Mouse (Mus musculus): ENCODE measurements around the gene Fat1. TPM values are rescaled to one million over a fixed set of nuclear protein-coding genes. Genes with fewer than 3 reads are reported as not detected.
"Not testable (repeated sequence)": the region's sequence is repeated elsewhere in the genome, so short reads cannot be mapped to it uniquely, and the experiment has no call there.

Fat1 gene
- polyA plus RNA-seq, 1 experiment from 2014 or later: 8.7 TPM

DNA sequence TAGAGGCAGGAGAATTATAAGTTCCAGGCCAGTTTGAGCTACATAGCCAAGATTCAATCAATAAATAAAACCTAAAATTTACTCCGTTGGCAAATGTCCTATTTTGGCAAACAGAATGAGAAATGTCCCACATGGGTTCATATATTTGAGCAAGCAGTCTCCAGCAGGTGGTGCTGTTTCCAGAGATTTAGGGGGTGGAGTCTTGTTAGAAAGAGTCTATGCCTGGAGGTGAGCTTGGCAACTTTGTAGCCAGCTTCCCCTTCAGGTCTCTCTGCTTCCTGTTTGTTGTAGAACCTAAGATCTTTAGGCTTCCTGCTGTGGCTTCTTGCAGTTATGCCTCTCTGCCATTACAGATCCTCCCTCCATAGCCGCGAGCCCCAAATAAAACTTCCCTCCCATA lies 120.3 kb downstream of the Fat1 start:
- 95% methylated on average over 3 of the region's 3 CpGs for WGBS
- no peak for ATAC-seq (replicated peaks)
- no peaks in the 10 kb centered on the region for H3K4me1 ChIP-seq
- no peak overlapping the region for H3K4me2 ChIP-seq (replicated peaks)
- H3K9me3 ChIP-seq: no peaks in the 10 kb centered on the region
- no peak overlapping the region for H3K27ac ChIP-seq (replicated peaks)
- H3K36me3 ChIP-seq: peaks cover 15% of the 10 kb centered on the region
- H3K27me3 ChIP-seq: no peaks in the 10 kb centered on the region
- no peak overlapping the region for H3K9ac ChIP-seq (replicated peaks)
- H3K4me3 ChIP-seq: no peak overlapping the region

DNA sequence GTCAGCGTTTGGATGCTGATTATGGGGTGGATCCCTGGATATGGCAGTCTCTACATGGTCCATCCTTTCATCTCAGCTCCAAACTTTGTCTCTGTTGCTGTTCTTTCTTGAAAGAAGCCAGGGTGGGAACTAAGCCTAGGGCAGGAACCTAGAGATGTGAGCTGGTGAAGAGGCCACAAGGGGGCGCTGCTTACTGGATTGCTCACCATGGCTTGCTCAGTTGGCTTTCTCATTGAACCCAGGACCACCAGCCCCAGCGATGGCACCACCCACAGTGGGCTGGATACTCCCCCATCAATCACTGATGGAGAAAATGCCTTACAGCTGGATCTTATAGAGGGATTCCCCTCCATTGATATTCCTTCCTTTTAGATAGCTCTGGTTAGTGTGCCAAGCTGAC lies 121.6 kb downstream of the Fat1 start:
- ATAC-seq (replicated peaks): no peak
- H3K27me3 ChIP-seq: no peaks in the 10 kb centered on the region
- H3K36me3 ChIP-seq: peaks cover 5% of the 10 kb centered on the region; the same call in 1 of the 2 replicates
- H3K4me3 ChIP-seq: no peak overlapping the region
- no peak overlapping the region for H3K4me2 ChIP-seq (replicated peaks)
- no peak overlapping the region for H3K27ac ChIP-seq (replicated peaks)
- H3K9me3 ChIP-seq: no peaks in the 10 kb centered on the region
- no peaks in the 10 kb centered on the region for H3K4me1 ChIP-seq
- 43% methylated on average over 3 of the region's 3 CpGs for WGBS
- H3K9ac ChIP-seq (replicated peaks): no peak overlapping the region

DNA sequence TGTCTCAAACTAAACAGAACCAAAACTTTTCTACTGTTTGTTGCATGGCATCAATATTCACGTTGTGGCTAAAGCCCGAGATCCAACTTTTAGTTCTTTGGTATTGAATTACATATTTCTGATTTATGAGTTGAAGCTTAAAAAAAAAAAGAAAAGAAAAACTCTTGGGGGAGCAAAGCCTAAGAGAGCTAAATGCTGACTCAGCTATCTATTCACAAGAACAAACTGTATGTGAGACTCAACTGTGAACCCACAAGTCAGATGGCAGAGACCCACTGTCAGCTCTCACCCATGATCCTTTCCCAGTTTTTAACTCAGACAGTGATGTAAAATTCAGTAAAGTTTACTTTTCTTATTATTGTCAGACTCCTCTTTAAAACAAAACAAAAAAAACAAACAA lies 124.8 kb downstream of the Fat1 start:
- ATAC-seq (replicated peaks): no peak
- no peaks in the 10 kb centered on the region for H3K4me1 ChIP-seq
- no peaks in the 10 kb centered on the region for H3K36me3 ChIP-seq
- no peaks in the 10 kb centered on the region for H3K27me3 ChIP-seq
- H3K27ac ChIP-seq (replicated peaks): no peak overlapping the region
- WGBS: 89% methylated on average over 2 of the region's 2 CpGs
- no peak overlapping the region for H3K4me3 ChIP-seq
- H3K4me2 ChIP-seq (replicated peaks): no peak overlapping the region
- no peaks in the 10 kb centered on the region for H3K9me3 ChIP-seq
- no peak overlapping the region for H3K9ac ChIP-seq (replicated peaks)

DNA sequence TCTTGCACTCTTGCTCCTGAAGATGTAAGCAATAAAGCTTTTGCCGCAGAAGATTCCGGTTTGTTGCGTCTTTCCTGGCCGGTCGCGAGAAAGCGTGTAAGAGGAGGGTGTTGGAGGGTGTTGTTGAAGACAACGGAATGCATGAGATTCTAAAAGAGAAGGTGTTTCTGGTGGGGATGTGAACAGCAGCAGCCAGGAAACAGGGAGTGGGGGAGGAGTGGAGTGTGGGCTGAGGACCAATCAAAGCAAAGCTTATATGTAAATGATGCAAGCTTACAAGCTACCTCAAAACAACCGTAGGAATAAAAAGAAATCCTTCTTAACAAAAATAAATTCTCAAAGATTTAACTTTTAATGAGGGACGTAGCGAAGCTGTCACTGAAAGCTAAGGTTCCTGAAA lies 127.1 kb downstream of the Fat1 start:
- 92% methylated on average over 11 of the region's 11 CpGs for WGBS
- no peak overlapping the region for H3K27ac ChIP-seq (replicated peaks)

DNA sequence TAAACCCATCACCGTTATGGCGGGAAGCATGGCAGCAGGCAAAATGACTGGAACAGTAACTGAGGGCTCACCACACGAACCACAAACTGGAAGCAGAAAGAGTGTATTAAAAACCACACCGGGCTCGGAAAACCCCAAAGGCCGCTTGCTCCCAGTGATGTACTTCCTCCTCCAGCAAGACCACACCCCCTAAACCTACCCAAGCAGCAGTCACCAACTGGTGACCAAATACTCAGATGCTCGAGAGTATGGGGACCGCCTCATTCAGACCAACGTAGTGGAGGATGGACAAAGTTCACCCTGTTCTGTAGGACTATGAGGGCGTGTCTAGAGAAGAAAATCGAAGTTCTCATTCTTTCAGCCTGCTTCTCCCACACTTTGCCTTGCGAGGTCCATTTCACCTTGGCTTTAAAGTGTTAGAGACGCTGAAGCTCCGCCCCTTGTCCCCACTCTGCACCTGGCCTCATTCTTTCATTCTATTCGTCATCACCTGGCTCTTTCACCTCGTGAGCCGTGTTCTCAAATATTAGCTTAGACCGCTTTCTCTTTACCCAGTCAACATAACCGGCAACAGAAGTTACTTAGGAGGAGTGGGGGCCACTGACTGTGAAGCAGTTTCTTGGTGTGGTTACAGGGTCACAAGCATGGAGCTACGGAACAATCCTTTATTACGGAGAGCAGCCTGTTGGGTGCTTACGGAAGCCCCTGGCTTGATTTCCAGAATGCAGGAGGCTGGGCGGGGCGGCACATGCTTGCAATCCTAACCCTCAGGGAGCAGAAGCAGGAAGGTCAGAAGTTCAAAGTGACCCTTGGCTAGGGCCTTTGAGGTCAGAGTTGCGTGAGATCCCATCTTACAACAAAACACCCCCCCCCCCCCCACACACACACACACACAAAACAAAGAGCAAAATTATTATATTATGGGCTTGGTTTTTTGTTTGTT lies 128.0 kb downstream of the Fat1 start:
- no peak for ATAC-seq (replicated peaks)
- H3K36me3 ChIP-seq: no peaks in the 10 kb centered on the region
- no peak overlapping the region for H3K27ac ChIP-seq (replicated peaks)
- no peak overlapping the region for H3K4me3 ChIP-seq
- H3K27me3 ChIP-seq: no peaks in the 10 kb centered on the region
- no peak overlapping the region for H3K4me2 ChIP-seq (replicated peaks)
- H3K9me3 ChIP-seq: no peaks in the 10 kb centered on the region
- no peak overlapping the region for H3K9ac ChIP-seq (replicated peaks)
- 85% methylated on average over 25 of the region's 25 CpGs for whole genome bisulfite sequencing
- no peaks in the 10 kb centered on the region for H3K4me1 ChIP-seq

More for the DNA sequence above, 127.1 kb downstream of the Fat1 start:
- ATAC-seq (replicated peaks): no peak
- no peak overlapping the region for H3K4me2 ChIP-seq (replicated peaks)
- no peaks in the 10 kb centered on the region for H3K9me3 ChIP-seq
- H3K4me1 ChIP-seq: no peaks in the 10 kb centered on the region
- H3K4me3 ChIP-seq: no peak overlapping the region
- no peaks in the 10 kb centered on the region for H3K27me3 ChIP-seq
- H3K36me3 ChIP-seq: no peaks in the 10 kb centered on the region
- no peak overlapping the region for H3K9ac ChIP-seq (replicated peaks)

DNA sequence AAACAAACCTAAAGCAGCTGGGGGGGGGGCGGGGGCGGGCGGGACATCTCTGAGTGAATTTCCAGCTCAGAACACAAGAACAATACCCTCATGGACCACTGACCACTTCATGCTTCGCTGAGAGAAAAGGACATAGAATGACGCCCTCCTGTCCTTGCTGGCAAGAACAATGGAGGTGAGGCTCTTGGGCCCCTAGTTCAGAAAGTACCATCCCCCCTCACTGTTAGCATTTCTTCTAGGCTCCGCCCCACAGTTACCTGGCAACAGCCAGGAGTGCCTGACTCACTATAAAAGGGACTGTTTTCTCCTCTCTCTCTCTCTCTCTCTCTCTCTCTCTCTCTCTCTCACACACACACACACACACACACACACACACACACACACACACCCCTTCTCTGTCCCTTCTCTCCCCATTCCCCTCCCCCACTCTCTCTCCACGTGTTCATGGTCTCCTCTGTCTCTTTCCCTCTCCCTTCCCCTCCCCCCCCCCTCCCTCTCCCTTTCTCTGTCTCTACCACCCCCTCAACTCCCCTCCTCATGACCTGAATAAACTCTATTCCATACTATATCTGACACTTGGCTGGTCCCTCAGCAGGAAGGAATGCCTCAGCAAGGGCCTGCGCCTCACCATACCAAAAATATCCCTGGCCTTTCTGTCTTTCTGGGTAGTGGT lies 129.1 kb downstream of the Fat1 start:
- H3K27ac ChIP-seq (replicated peaks): no peak overlapping the region
- no peaks in the 10 kb centered on the region for H3K36me3 ChIP-seq
- H3K4me3 ChIP-seq: no peak overlapping the region
- no peak overlapping the region for H3K9ac ChIP-seq (replicated peaks)
- H3K4me2 ChIP-seq (replicated peaks): no peak overlapping the region
- peaks cover 4% of the 10 kb centered on the region for H3K4me1 ChIP-seq
- 11% methylated on average over 7 of the region's 8 CpGs for WGBS
- no peaks in the 10 kb centered on the region for H3K27me3 ChIP-seq
- ATAC-seq (replicated peaks): no peak
- no peaks in the 10 kb centered on the region for H3K9me3 ChIP-seq

DNA sequence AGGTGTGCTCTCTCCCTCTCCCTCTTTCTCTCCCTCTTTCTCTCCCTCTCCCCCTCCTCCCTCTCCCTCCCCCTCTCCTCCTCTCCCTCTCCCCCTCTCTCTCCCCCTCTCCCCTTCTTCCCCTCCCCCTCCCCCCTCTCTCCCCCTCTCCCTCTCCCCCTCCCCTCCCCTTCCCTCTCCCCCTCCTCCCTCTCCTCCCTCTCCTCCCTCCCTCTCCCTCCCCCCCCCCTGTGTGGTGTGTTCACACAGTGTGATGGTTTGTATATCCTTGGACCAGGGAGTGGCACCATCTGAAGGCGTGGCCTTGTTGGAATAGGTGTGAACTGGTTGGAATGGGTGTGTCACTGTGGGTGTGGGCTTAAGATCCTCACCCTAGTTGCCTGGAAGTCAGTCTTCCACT lies 130.1 kb downstream of the Fat1 start:
- not testable (repeated sequence) for H3K27me3 ChIP-seq; H3K36me3 ChIP-seq; H3K4me1 ChIP-seq; H3K9ac ChIP-seq (replicated peaks); H3K4me3 ChIP-seq; ATAC-seq (replicated peaks); H3K9me3 ChIP-seq; H3K27ac ChIP-seq (replicated peaks); H3K4me2 ChIP-seq (replicated peaks)
- 90% methylated on average over 1 of the region's 1 CpGs for WGBS

DNA sequence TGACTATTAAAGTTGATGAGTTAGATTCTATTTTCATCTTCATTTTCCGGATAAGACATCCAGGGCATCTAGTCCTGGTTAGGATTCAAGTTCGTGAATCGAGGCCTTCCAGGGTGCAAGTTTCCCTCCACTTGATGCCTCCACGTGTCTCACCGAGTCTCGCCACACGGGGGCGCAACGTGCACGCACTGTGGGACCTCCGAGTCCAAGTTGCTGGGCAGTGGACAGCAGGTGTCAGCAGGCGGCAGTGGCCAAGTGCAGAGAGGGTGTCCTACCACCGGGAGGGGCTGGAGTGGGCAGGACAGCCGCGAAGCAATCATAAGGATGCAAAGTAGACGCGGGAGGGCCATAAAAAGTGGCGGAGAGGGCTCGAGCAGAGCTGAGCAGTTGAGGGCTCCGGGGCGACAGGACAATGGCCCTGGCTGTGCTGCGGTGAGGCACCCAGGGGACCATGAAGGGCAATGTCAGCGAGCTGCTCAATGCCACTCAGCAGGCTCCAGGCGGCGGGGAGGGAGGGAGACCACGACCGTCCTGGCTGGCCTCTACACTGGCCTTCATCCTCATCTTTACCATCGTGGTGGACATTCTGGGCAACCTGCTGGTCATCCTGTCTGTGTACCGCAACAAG lies 133.6 kb downstream of the Fat1 start, which contains the start of gene Mtnr1a:
Gene Mtnr1a, plus strand, starts transcription at position 379 of the 628 bp plus-strand sequence.
- no peaks in the 10 kb centered on the region for H3K36me3 ChIP-seq

DNA sequence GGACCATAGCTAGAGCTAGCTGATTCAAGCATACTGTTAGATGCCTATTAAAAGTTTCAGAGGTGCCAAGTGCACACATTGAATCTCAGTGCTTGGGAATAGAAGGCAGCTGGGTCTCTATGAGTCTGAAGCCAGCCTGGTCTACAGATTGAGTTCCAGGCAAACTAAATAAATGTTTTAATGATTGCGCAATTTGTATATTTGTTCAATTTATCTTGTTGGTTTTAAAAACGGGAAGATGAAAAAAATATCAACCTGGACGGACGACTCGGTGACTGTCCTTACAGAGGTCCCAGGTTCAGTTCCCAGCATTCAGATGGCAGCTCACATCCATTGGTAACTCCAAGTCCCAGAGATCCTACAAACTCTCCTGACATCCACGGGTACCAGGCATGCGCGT lies 135.7 kb downstream of the Fat1 start:
- H3K4me2 ChIP-seq (replicated peaks): no peak overlapping the region
- no peak for ATAC-seq (replicated peaks)
- H3K27ac ChIP-seq (replicated peaks): no peak overlapping the region
- H3K4me1 ChIP-seq: peaks cover 4% of the 10 kb centered on the region
- H3K4me3 ChIP-seq: no peak overlapping the region
- H3K27me3 ChIP-seq: no peaks in the 10 kb centered on the region
- 92% methylated on average over 8 of the region's 8 CpGs for WGBS
- H3K36me3 ChIP-seq: no peaks in the 10 kb centered on the region
- H3K9me3 ChIP-seq: no peaks in the 10 kb centered on the region
- no peak overlapping the region for H3K9ac ChIP-seq (replicated peaks)

More for the DNA sequence above, 133.6 kb downstream of the Fat1 start, which contains the start of gene Mtnr1a:
- Histone ChIP-seq H3K4me3 (peak within 1 kb of the TSS; percentile 39), H3K27ac (replicated peaks) (no peak within 1 kb of the TSS), H3K4me1 (peaks cover 4% of the 10 kb centered on the region), H3K9ac (replicated peaks) (peak within 1 kb of the TSS; percentile 45), H3K4me2 (replicated peaks) (peak within 1 kb of the TSS; percentile 73), H3K9me3 (no peaks in the 10 kb centered on the region), H3K27me3 (no peaks in the 10 kb centered on the region)
- ATAC-seq (replicated peaks): peak; percentile 89
- WGBS: 5% methylated on average over 29 of the region's 29 CpGs

DNA sequence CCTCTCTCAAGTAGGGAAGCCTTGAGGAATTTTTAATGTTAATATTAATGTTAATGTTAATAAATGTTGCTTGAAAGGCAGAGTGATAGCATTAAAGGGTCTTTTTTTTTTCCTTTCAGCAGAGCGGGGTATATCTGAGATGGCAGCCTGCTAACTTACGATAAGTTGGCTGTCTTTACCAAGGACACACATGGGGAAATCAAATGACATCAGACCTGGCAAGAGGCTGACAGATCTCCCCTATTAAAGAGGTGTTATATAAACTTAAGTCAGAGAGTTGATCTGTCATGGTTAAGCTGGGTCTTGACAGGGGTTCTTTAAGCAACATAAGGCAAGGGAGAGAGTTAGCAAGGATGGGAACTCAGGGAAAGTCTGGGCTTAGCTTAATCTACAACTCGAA lies 145.6 kb downstream of the Fat1 start:
- Histone ChIP-seq H3K4me2 (replicated peaks) (no peak overlapping the region), H3K9ac (replicated peaks) (no peak overlapping the region), H3K36me3 (no peaks in the 10 kb centered on the region), H3K4me1 (no peaks in the 10 kb centered on the region), H3K27me3 (no peaks in the 10 kb centered on the region), H3K9me3 (no peaks in the 10 kb centered on the region), H3K4me3 (no peak overlapping the region), H3K27ac (replicated peaks) (no peak overlapping the region)
- no peak for ATAC-seq (replicated peaks)
- 84% methylated on average over 3 of the region's 3 CpGs for WGBS

DNA sequence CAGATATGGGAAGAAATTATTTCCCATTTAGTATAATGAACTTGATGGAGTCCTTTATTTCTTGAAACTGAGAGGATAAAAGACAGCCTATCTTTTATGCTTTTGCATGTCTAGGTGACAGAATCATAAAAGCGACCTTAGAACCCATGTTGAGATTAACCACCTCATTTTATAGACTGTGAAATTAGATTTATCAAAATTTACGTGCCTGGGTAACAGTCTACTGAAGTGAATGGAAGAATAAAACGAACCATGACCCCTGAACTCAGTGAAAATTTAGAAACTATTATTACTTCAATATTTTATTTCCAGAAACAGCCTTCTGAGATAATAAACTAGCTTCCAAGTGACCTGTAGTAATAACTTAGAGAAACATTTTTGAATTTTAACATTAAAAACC lies 158.4 kb downstream of the Fat1 start:
- Histone ChIP-seq H3K9ac (replicated peaks) (no peak overlapping the region), H3K27me3 (no peaks in the 10 kb centered on the region), H3K4me2 (replicated peaks) (no peak overlapping the region), H3K4me3 (no peak overlapping the region), H3K36me3 (no peaks in the 10 kb centered on the region), H3K27ac (replicated peaks) (no peak overlapping the region), H3K4me1 (no peaks in the 10 kb centered on the region), H3K9me3 (no peaks in the 10 kb centered on the region)
- no peak for ATAC-seq (replicated peaks)
- WGBS: 81% methylated on average over 3 of the region's 3 CpGs

Data from forebrain, embryonic 15.5 days (tissue).